Mouse (Mus musculus) heart, adult 9 months (tissue): ENCODE data around the gene Rap1b.
"Not testable (repeated sequence)": the region's sequence is repeated elsewhere in the genome, so short reads cannot be mapped to it uniquely, and the experiment has no call there.

Experiments used
- DNase-seq, 2 experiments: peaks; one replicate each; pipeline ENCODE4 v3.0.0; 2022; ENCODE audit warnings: low spot score in 2 of 2

Gene Rap1b

DNA sequence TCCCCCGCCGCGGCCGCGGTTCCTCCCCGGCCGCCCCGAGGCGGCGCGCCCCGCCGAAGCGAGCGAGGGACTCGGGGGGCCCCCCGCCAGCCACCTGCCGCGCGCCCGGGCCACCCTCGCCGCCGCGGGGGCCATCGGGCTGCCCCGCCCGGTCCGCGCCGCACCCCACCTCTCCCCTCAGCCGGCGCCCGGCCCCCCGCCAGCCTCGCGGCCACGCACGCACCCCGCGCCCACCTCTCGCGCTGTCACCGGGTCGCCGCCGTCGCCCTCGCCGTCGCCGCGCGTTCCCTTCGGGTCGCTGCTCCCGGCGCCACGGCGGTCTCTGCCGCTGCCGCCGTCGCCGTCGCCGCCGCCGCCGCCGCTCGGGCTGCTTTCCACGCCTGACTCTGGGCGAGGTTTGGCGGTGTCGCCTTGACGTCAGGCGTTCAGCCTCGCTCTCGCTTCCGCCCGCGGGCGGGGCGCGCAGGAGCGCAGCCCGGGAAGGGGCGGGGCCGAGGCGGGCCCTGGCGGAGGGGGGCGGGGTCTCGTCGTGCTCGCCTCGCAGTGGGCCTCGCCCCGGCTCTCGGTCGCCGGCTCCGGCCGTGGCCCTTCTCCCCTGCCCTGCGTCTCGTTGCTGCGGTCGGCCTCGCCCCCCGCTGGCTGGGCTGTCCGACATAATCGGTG is at the start of gene Rap1b:
TSS of gene Rap1b (minus strand) at position 439 of the 663 bp plus-strand sequence.
- peak; percentile 95 to 96 for DNase-seq

DNA sequence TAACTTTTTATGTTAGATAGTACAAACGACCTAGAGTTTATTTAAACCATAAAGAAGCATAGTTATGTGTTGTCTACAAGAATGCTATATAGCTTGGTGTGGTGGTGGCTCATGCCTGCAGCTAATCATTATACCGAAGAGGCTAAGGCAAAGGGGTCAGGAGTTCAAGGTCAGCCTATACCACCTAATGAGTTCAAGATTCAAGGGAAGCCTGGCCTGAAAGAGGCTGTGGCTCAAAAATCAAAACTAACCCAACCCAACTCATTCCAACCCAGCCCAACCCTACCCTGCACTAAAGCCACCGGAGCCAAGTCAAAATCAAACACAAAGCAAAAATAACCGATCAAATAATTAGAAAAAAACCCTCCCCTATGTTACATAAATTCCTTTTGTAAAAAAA is 49.4 kb upstream of the Rap1b start:
- no peak for DNase-seq

DNA sequence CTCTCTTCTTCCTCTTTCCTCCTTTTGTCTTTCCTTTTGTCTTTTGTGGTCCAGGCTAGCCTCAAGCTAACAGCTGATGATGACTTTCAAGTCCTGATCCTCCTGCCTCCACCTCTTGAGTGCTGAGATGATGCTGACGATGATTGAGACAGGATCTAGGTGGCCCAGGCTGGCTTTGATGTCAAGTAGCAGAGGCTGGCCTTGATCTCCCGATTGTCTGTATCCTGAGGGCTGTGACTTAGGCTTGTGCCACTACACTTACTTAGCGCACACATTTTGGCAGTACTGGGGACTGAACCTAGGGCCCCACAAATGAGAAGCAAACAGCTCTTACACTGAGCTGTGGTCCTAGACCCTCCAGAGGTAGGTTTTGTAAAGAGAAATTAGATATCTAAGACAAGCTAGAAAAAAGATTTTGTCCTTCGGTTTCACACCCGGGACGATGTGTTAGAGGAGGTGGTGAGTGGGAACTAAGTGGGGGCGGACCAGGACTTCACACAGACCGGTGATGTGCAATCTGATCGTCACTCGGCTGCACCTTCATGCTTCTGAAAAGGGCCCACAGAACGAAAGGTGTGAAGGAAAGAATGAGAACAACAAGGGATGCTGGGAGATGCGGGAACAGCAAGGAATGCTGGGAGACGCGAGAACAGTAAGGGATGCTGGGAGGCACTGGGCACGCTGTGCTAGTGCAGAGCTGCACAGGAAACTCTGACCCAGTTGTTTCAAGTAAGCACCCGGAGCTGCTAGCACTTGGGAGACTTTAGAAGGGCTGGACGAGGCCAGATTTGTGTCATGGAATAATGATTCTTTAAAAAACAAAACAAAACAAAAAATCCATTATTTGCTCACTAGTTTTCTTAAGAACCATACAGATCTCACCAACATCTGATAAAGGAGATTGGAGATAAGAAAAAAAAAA is 48.5 kb upstream of the Rap1b start:
- DNase-seq = no peak

DNA sequence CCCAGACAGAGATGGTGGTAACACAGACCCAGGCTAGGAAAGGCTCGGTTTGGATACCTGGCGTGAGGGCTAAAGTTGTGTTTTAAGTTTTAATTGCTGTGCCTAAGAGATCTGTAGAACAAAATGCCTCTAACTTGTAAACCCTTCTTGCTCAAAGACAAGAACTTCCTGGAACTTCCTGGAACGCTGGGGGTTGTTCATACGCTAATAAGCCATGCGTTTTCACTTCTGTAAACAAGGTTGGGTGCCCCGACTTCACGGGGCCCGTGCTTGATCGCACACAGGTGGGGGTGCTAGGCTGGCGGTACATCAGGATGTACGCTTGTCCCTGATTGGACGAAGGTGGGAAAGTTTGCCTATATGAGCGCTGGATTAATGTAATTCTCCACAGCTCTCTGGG is 47.3 kb upstream of the Rap1b start:
- not testable (repeated sequence) for DNase-seq

DNA sequence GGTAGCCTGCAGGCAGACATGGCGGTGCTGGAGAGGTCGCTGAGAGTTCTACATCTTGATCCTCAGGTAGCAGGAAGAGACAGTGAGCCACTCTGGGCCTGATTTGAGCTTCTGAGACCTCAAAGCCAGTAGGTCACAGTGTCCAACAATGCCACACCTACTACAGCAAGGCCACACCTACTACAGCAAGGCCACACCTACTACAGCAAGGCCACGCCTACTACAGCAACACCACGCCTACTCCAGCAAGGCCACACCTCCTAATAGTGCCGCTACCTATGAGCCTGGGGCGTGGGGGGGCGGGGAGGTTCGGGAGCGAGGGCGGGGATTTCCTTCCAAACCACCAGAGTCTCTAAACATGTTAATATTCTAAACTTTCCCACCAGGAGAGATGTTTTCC is 45.5 kb upstream of the Rap1b start:
- DNase-seq = no peak

DNA sequence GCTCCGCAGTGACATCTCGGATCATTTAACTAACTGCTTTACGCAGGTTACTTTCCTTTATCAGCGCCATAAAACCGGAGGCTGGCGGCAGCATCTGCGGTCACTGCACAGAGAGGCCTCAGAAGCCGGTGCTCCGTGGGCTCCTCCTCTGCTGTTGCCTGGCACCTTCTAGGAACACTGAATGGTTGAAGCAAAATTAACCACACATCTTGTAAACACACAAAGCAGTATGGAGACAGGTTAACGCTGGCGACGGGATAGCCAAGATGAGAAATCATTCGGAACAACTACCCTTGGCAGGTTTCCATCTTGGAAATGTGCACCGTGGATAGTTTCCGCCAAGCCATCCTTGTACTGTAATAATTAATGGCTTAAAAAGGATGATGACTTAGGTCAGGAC is 43.0 kb upstream of the Rap1b start:
- no peak for DNase-seq

DNA sequence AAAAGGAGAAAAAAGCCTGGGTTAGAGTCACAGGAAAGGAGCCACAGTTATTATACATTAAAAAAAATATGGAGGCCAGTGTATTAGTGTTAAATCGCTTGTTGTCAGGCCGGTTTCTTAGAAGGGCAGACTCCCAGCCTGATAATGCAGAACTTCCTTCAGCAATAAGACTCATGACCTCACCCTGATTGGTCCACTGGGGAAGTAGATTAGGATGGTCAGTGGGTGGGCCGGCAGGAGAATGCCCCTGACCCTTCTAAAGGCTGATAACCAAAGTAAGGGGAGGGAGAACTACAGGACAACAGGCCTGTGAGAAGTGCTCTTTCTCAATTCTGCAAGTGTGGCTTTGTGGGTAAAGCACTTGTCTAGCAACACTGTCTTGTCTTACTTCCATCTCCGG is 39.5 kb upstream of the Rap1b start:
- DNase-seq = no peak

DNA sequence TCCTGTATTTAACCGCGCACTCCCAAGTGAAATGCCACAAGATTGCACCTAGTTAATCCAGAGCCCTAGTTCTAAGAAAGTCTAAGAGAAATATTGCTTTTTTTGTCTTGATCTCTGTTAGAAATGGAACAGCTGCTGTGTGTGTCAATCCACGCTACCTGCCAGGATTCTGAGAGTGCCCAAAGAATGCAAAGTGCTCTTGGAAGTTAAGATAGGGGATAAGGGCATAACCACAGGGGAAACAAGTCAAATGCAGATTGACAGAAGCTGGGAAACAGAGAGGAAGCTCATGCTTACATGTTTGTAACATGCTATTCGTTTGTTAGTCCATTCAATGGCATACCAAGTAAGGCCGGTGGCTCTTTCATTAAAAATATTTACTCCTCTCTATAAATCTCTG is 38.9 kb upstream of the Rap1b start:
- no peak for DNase-seq

DNA sequence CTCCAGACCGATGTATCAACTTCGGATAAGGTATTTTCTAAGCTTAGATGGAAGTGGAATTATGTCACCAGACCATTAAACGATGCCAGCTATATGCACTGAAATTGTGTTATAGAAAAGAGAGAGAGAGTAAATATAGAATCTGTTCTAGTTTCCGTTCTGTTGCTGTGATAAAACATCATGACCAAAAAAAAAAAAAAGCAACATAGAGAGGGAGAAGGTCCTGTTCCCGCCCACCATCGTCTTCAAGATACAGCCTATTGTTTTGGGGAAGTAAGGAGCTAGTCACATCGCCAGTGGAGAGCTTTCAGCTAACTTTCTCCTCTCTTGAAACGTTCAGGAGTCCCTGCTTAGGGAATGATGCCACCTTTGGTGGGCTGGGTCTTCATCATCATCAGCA is 37.6 kb upstream of the Rap1b start:
- no peak for DNase-seq

DNA sequence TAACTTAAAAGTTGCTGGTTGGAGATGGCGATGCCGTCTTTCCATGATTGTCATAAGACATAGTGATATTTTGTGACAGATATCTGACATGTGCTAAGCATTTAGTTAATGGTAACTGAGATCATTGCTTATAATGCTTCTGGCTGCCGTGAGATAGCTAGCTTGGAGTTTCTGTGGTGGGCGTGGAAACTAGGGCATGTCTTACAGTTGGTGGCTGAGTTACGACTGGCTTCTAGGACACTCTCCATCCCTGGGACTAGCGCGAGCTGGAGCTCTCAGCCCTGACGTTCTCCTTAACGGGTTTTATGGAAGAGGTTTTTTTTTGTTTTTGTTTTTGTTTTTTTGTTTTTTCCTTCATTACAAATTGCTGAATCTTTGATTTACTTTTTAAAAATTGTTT is 32.8 kb upstream of the Rap1b start:
- no peak for DNase-seq

DNA sequence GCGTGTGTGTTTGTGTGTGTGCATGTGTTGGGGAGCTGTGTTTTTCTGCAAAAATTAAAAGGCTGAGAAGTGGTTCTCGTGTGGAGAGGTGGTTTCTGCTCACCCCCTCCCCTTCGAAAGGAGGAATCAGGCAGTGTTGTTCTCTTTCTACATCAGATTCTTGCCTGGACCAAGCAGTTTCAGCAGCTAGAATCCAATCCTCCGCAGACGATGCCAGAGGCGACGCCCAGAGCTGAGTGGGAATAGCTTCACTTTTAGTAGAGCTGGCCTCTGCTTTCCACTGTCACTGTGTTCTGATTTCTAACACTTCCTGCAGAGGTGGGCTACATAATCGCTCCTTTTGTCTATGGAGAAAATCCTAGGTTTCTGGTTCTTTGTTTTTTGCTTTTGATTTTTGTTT is 31.0 kb upstream of the Rap1b start:
- DNase-seq = no peak

DNA sequence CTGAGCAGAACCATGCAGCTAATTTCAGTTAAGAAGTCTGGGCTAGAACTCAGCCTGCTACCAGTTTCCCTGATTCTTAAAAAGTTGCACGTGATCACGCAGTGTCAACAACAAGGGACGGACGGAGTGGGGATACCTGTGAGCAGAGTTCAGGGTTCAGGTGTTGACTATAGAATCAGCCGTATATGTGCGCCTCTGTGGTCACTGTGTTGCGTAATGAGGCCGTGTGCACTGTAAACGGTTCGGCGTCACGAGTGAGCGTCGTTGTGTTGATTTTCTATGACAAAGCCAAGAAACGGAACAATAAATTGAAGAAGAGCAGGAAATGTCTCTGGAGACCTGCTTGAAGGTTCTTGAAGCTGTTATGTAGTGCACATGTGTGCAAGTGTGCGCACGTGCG is 30.6 kb upstream of the Rap1b start:
- DNase-seq = no peak

DNA sequence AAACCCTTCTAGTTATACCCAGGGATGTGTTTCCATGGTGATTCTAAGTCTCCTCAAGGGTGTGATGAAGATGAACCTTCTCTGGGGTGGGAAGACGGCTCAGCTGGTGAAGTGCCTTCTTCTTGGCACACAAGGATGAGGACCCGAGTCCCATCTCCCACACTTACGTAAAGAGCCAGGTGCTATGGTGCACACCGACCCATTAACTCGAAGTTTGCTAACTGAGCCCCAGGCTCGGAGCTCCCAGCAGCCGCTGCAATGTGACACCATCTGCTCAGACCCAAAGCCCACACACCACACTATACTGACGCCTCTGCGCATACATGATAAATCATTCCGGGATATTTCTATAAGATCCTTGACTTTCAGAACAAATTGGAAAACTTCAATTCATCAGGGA is 29.1 kb upstream of the Rap1b start:
- DNase-seq = no peak

DNA sequence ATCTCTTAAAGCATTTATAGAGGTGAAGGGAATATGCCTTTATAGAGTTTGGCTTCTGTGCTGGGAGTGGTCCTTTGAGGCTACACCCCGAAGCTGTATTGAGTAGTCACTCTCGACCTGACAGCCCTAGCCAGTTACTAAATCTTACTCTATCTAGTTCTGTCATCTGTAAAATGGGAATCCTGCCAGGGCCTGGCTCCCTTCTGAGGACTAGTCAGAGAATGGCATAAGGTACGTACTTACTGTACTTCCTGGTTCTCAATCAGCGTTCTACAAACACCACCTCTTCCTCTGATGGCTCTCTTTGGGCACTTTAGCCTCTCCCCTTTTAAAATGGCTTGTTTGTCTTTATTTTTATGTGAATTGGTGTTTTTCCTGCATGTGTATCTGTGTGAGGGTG is 28.1 kb upstream of the Rap1b start:
- DNase-seq = no peak

DNA sequence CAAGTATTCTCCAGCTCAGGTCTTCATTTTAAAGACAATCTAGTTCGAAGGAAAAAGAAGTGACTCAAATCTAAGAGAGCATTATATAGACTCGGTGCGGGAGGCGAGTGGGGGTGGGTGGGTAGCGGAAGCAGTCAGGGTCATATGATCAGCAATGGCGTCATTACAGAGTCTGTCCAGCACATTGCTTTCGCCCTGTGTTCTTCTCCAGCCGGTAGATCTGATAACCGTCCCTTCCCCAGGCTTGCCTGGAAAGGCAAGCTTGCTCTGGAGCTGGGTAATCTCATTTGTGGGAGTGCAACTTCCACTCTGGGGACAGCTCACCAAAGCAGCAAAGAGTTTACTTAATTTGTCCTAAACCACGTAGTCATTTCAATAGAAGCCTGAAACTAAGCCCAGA is 26.6 kb upstream of the Rap1b start:
- no peak for DNase-seq

DNA sequence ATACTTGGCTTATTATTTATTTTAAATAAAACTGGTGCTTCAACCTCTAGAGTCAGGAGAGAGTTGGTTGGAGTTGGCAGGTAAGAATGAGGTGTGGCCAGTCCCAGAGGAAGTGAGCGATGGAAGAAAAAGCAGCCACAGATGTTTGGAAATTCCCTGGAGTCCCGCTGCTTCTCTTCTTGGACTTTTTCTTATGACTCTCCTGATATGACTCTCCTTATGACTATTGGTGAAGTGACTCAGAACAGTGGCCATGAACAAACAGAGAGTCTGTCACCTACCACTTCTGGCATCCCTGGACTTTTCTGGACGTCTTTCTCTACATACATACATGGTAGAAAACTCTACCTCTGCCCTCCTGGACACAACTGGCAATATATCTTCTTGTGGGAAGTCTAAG is 21.5 kb upstream of the Rap1b start:
- DNase-seq = no peak

DNA sequence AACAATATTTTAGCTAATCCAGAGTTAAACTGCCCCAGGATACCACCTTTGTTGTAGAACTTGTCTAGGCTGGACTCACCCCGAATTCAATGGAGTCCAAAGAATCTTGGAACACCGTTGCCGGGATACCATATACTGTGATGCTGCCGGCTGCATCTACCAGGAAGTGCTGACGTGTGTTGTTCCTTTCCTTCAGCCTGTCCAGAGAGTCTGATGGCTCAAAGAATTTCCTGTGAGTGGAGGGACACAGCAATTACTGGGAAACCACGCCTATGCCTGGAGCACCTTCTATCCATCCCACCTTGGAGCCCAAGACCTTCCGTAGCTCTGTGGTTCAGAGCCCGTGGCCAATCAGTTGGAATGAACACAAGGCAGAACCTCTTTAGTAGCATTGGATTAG is 20.8 kb upstream of the Rap1b start:
- no peak for DNase-seq

DNA sequence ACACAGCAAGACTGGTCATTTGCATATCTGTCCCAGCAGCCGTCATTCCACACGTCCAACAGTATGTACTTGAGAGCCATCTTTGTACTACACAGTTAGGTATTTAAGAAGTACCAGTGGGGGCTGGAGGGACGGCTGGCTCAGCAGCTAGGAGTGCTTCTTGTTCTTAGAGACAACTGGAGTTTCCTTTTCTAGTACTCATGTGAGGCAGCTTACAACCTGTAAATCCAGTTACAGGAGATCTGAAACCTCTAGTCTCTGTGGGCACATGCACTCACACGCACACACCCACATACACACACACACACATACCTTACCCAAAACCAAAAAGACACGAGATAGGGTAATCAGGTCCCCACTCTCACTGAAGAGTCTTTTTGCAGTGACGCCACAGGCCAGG is 18.9 kb upstream of the Rap1b start:
- no peak for DNase-seq

DNA sequence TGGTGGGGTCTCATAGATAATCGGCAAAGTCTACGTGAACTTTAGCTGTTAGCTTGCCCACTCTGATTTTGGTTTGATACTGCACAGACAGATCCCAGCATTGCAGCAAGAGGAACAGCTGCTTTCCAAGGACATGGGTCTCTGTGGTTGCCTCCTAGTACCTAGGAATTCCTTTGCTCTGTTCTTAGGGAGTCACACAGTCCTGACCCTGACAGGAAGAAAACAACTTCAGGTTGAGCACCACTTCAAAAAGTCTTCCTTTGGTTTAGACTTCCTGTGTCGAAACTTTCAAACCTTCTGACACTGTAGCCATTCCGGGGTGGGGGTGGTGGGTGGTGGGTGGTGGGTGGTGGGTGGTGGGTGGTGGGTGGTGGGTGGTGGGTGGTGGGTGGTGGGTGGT is 18.4 kb upstream of the Rap1b start:
- DNase-seq = no peak

DNA sequence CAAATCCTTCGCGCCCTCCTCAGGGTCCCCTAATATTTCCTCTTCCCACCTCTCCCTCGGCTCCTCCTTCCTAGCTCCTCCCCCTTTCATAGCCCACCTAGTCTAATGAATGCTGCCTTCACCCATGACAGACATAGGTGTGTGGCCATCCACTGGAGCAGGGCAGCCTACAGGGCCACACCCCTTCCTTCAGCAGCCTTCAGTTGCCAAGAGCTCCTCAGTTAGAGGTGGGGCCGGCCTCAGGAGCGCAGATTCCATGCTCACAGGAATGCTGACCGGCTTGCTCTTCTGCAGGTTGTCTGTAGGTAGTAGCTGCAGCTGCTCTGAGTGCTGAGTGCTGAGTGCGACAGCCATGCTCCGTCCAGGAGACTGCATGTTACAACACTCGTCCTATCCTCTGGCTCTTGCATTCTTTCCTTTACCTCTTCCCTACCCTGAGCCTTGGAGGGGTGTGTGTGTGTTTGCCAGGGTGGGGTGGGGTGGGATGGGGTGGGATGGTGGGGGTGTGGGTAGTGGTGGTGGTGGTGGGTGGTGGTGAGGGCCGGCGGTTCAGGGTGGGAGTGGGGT is 16.3 kb upstream of the Rap1b start:
- no peak for DNase-seq

DNA sequence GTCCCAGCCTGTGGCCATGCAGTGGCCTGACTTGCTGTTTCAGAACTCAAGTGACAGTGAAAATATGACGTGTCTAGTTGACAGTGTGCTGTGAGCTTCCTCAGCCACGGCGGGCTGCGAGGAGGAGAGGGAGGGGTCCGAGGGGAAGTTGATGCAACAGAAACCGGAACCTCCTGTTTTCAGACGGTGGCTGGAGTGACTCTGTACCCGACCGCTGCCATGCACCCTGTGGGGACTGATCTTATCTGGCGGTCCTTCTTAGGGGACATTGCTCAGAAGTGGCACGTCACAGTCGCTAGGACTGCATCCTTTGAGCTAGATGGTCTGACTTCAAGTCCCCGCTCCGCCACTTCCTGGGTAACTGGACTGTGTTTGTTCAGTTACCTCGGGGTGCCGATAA is 15.1 kb upstream of the Rap1b start:
- DNase-seq = peak; percentile 31 to 59

DNA sequence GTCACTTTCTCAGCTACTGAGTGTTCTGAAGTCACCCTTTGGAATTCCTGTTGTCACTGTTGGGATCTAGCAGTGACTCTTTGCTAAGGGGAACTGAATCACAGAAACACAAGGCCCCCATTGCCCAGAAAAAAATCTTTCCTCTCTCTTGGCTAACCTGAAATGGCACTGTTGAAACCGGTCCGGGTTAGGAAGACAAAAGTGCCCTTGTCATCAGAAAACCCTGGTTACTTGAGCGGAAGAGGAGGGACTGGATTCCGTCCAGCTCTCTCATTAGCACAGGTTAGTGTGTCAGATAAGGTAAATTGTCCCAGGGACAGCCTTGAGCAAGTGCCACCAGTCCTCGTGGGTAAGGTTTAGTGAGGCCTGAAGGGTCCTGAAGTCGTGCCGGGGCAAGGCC is 14.5 kb upstream of the Rap1b start:
- DNase-seq = no peak

DNA sequence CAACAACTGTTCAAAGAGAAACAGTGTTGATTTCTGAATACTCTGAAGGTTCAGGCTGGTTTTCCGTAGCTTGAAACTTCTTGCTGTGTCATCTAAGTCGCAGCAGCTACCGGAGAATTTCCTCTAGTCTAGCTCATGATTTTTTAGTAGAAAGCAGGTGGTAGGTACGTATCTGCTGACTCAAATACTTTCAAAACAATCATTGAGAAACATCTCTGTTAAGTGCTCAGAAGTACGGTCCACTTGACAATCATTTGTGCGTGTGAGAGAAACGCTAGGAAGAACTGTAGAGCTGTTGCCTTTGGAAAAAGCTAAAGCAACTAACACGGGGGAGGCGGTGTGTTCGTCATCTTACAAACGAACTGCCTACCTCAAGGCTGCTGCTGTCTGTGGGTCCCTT is 14.0 kb upstream of the Rap1b start:
- DNase-seq = no peak
